Mouse (Mus musculus) inflammation-experienced regulatory T-cells (primary cell): ENCODE results near the gene Ccser2. TPM values are rescaled to one million over a fixed set of nuclear protein-coding genes. Genes with fewer than 3 reads are reported as not detected.

Experiments used
- polyA plus RNA-seq, 2 experiments: library from polyadenylated mRNA; unstranded; fragments of 100-300 nt; shearing (Covaris generic); gene quantifications; one replicate each; pipeline ENCODE4 v1.2.1; 2017

Gene Ccser2
- 10 to 100 TPM; 43.5 to 45.6 TPM for polyA plus RNA-seq

DNA sequence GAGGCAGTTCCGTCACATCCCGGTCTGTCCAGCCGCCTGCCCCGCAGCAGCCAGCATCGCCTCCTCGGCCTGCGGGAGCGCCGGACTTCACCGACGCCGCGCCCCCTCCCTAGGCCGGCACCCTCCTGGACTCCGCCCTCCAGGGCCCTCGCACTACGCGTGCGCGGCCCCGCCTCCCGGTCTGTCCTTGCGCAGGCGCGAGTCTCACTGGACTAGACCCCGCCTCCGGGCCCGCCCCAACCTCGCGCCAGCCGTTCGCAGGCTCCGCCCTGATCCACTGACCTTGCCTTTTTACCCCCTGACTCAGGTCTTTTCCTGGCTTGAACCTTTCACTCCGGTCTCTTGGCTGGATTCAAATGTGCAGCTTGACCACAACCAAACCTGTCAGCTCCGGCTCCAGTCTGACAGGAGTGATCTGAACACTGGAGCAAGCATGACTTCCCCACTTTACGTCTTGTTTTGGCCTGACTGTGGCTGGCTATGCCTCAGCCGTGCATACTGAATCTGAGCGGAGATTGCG, at the start of gene Ccser2:
Ccser2 (minus strand) TSS at position 150 of the 520 bp plus-strand sequence.

Other genes with a start within 250 kb of the Ccser2 start
- 1 to 10 TPM in 1 of 2 experiments, not detected in 1; 1.0 TPM for gene Rgr, start 80.2 kb upstream of the Ccser2 start, polyA plus RNA-seq
- gene Lrit1, start 86.1 kb upstream of the Ccser2 start, polyA plus RNA-seq = not detected
- gene Lrit2, start 99.2 kb upstream of the Ccser2 start, polyA plus RNA-seq = under 1 TPM; 0.14 to 0.66 TPM
- gene Cdhr1, start 129.6 kb upstream of the Ccser2 start, polyA plus RNA-seq = under 1 TPM; 0.05 to 0.49 TPM
- 1 to 10 TPM in 1 of 2 experiments, under 1 TPM in 1; 0.39 to 4.8 TPM for gene 2610528A11Rik, start 145.2 kb upstream of the Ccser2 start, polyA plus RNA-seq
- gene Ghitm, start 166.5 kb upstream of the Ccser2 start, polyA plus RNA-seq = 100 to 1,000 TPM; 232 to 262 TPM